Mouse (Mus musculus) thymus, adult 2 months (tissue): ENCODE measurements at regions not wholly inside any gene's neighbourhood (a gene's known extent, or its start where the extent isn't known, plus 50 kb on each side); places are given as distances from the start of the nearest gene placed in this dataset.

Source experiments
- CTCF ChIP-seq: fragments of 200-500 bp; IDR thresholded peaks from 2 replicates; pipeline ENCODE4 v1.5.1; 2012; ENCODE audit warnings: mild to moderate bottlenecking, control low read depth, low read length, moderate library complexity, borderline replicate concordance; ENCODE audit not compliant: control insufficient read depth, poor library complexity, insufficient read depth; ENCODE audit errors: extremely low read depth
- POLR2A ChIP-seq: fragments of 200-500 bp; IDR thresholded peaks from 2 replicates; pipeline ENCODE4 v1.6.1; 2012; ENCODE audit warnings: mild to moderate bottlenecking, low read length, control low read depth, moderate library complexity; ENCODE audit not compliant: control insufficient read depth, poor library complexity, insufficient read depth; ENCODE audit errors: extremely low read depth

DNA sequence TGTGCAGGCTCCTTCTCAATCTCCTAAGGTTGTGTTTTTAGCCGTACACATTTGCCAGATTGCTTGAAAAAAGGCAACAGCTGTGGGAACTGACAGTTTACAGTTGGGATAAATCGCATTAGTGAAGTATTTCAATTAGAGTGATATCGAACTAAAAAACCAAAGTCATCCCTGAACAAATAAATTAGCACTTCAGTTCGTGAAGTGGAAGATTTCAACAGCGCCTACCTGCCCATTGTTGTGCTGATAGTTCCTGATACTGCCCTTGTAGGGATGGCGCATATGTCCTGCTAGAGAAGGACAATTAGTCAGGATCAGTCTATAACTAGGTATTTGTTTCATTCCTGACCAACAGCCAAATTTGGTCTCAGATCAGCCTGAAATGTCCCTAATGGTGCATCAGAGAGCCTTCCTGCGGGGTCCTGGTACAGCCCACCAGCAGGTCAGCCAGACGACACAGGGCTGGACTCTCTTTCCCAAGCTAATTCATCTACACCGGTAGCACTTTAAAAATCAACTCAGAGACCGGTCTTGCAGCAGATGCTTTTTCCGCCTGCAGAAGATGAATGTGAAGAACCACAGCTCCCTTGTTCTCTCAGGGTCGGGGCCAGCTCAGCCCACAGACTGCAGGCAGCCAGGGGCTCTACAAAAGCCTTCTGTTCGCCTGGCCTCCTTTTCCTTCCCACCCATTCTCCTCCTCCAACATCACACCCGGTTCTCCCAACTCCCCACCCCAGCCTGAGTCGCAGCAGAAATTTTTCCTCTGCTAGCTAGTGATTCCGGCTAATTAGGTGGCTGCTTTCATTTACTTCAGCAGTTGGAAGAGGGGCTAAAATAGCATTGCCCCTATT, 146.1 kb downstream of the Psat1 start:
- TF ChIP-seq POLR2A: no peak
- TF ChIP-seq CTCF: no peak
